Mouse (Mus musculus): ENCODE measurements at regions not wholly inside any gene's neighbourhood (a gene's known extent, or its start where the extent isn't known, plus 50 kb on each side); places are given as distances from the start of the nearest gene placed in this dataset.

DNA sequence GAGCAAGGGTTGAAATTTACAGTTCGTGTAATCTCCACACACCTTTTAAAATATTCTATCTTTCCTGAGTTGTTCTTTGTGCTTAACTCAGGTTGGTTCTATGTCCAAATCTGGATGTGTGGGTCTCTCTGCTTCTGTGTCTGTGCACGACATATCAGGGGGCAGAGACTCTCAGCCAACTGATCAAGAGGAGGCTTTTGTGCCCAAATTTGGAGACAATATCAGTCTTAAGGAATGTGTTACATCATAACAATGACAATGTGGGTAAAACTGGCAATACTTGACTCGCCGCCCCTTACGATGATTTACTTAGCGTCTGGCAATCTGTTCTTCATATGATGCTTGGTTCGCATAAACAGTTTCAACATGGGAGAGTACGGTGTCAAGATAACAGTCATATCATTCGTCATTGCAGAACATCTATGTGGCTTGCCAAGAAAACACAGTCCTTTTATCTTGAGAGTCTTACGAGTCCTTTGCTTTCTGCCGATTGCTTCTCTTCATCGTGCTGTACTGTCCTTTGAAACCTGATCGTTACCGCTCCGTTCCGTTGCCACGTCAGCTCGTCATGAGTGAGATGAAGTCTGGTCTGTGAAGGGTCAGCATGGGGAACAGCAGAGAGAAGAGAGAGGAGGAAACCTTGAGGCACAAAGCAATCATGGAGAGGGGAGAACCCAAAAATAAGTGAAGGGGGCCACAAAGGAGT lies 2212.9 kb upstream of the Gm7489 start:
- TF ChIP-seq MAX (IDR thresholded peaks at IDR 0.05): no peak
- no peak for TF ChIP-seq CTCF (IDR thresholded peaks at IDR 0.05; ENCODE audit: control insufficient read depth, insufficient read depth, insufficient read length)
